Mouse (Mus musculus): Measurements from ENCODE around the gene 6430548M08Rik. TPM values are rescaled to one million over a fixed set of nuclear protein-coding genes. Genes with fewer than 3 reads are reported as not detected.

6430548M08Rik gene
- polyA plus RNA-seq, 1 experiment from 2014 or later: 30.0 TPM

- H3K27ac ChIP-seq (replicated peaks): no peak overlapping the region
- no peak overlapping the region for H3K4me3 ChIP-seq
- peaks cover 29% of the 10 kb centered on the region for H3K4me1 ChIP-seq
- H3K9ac ChIP-seq (replicated peaks): no peak overlapping the region
- H3K9me3 ChIP-seq: no peaks in the 10 kb centered on the region
- 91% methylated on average over 3 of the region's 3 CpGs for WGBS
- no peak overlapping the region for H3K4me2 ChIP-seq (replicated peaks)
- H3K27me3 ChIP-seq: no peaks in the 10 kb centered on the region
- no peaks in the 10 kb centered on the region for H3K36me3 ChIP-seq
- ATAC-seq (replicated peaks): no peak
Measured at GRCm38 (mm10) chr8:120213229-120213628, 99.3 kb downstream of the 6430548M08Rik start.

GRCm38 (mm10) chr8:120213939-120214338 is 100.0 kb downstream of the 6430548M08Rik start:
- WGBS: 49% methylated on average over 5 of the region's 5 CpGs
- Histone ChIP-seq H3K36me3 (no peaks in the 10 kb centered on the region), H3K9me3 (no peaks in the 10 kb centered on the region), H3K4me3 (no peak overlapping the region), H3K9ac (replicated peaks) (no peak overlapping the region), H3K27ac (replicated peaks) (no peak overlapping the region), H3K4me1 (peaks cover 29% of the 10 kb centered on the region), H3K4me2 (replicated peaks) (no peak overlapping the region), H3K27me3 (no peaks in the 10 kb centered on the region)
- ATAC-seq (replicated peaks): no peak

Other genes starting within 250 kb of the 6430548M08Rik start
- gene Usp10, start 203.8 kb upstream of the 6430548M08Rik start, polyA plus RNA-seq (2015; fragmentation: Nextera tagmentation; extraction: Ambion mirVana): 143 and 149 TPM in 2 replicates
- gene Gm20388, start 203.3 kb upstream of the 6430548M08Rik start, polyA plus RNA-seq (2015; fragmentation: Nextera tagmentation; extraction: Ambion mirVana): not detected in 2 replicates
- gene Crispld2, start 121.7 kb upstream of the 6430548M08Rik start, polyA plus RNA-seq (2015; fragmentation: Nextera tagmentation; extraction: Ambion mirVana): 1.1 and 1.2 TPM in 2 replicates
- gene Zdhhc7, start 12.7 kb upstream of the 6430548M08Rik start, polyA plus RNA-seq (2015; fragmentation: Nextera tagmentation; extraction: Ambion mirVana): 30.9 and 34.5 TPM in 2 replicates
- gene Fam92b, start 63.3 kb downstream of the 6430548M08Rik start, polyA plus RNA-seq (2015; fragmentation: Nextera tagmentation; extraction: Ambion mirVana): 0.88 and 1.2 TPM in 2 replicates
- 31.3 and 32.7 TPM in 2 replicates for gene Gse1, start 114.3 kb downstream of the 6430548M08Rik start, polyA plus RNA-seq (2015; fragmentation: Nextera tagmentation; extraction: Ambion mirVana)

All from forebrain, embryonic 15.5 days (tissue).